Mouse (Mus musculus) layer of hippocampus, postnatal 25 days (tissue): ENCODE measurements around the gene Rorb. TPM values are rescaled to one million over a fixed set of nuclear protein-coding genes. Genes with fewer than 3 reads are reported as not detected.

ENCODE experiments used
- DNase-seq, 2 experiments: peaks; one replicate each; pipeline ENCODE4 v3.0.0; 2022; ENCODE audit warnings: mixed read lengths in 2 of 2, low spot score in 1 of 2; ENCODE audit errors: extremely low spot score in 1 of 2
- total RNA-seq, 2 experiments: library from RNA; stranded (reverse); gene quantifications; 2 replicates each; pipeline ENCODE4 v1.2.3; 2021

The Rorb gene
- total RNA-seq, 2 experiments from 2014 or later = 16.7 to 20.8 TPM

- DNase-seq = no peak
These were observed 76.3 kb downstream of the Rorb start for GRCm38 (mm10) chr19:19034482-19035315.

GRCm38 (mm10) chr19:19033974-19034373, 77.0 kb downstream of the Rorb start:
- DNase-seq = no peak

DNA sequence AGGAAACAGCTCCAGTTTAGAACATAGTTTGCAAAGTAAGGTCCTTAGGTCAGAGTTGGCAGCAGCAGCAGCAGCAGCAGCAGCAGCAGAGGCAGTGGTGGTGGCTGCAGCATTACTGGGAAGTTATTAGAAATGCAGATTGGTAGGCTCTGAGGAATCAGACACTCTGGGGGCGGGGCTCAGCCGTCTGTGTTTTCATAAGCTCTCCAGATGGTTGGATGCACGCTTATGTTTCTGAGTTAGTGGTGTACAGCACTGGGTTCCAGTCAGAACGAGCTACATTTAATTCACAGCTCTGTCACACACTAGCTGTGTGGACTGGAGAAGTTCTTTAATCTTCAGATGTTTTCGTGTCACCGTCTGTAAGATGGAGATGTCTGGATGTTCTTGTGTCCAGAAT, 105.9 kb downstream of the Rorb start:
- peak; percentile 18 to 49 for DNase-seq

DNA sequence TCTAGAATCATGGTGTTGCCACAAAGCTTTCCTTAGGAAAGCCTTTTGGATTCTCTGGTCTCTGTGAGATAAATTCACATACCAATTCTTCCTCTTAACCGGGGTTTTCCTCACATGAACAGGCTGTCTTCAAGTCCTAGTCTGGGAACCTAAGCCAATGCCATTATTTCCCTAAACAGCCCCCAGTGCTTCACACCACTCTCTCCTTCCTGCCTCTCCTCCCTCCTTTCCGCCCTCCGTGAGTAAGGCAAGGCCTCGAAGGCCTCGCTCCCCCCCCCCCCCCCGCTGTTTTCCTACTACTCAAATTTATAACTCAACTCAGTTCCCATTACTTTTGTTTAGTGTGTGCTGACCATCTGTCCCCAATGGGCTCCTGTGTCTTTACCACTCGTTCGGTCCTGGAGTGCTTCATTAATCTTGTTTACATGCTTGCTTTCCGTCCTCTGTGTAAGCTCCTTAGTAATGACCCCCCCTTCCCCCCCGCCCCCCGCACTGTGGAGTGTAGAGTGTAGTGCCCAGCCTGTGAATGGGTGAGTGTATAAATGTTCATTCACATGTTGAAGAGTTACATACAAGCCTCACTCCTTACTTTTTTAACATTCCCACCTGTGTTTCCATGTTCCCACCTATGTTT, 106.9 kb downstream of the Rorb start:
- DNase-seq = no peak

- DNase-seq = no peak
These were observed 112.0 kb downstream of the Rorb start for GRCm38 (mm10) chr19:18998966-18999365.

DNA sequence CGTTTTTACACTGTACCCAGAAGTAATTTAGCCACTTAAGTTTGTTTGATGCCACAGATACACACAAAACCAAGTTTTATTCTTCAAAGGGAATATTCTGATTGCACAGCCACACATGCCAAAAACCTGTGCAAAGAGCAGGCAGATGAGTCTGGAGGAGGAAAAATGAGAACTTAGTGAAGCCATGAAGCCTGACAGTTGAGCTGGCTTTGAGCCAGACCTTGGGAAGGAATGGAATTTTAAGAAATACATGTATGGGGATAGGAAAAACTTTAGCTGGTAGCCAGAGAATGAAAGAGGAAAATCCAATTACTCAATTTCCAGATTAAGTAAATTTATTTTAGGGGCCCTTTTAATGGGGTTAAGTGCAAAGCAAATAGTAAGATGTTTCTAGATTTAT, 113.3 kb downstream of the Rorb start:
- DNase-seq = no peak

DNA sequence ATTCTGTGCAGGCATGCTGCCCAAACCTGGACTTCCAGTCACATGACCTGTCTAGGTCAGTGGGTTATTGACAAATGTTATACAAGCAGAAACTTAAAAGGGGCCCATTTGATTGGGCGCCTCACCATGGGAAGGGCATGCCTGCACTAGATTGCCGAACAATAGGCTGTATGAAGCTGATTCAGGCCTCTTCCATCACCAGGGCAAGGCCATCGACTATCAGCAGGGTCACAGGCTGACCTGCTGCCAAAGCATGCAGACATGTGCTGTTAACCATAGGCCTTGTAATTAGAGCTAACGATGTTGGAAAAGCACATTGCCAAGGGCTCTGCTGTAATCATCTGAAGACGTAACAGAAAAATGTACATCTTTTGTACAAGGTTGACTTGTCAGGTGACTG, 131.0 kb downstream of the Rorb start:
- no peak for DNase-seq

- DNase-seq = peak in 1 of 2 experiments; percentile 52
These were observed 136.0 kb downstream of the Rorb start for GRCm38 (mm10) chr19:18974796-18975660.

DNA sequence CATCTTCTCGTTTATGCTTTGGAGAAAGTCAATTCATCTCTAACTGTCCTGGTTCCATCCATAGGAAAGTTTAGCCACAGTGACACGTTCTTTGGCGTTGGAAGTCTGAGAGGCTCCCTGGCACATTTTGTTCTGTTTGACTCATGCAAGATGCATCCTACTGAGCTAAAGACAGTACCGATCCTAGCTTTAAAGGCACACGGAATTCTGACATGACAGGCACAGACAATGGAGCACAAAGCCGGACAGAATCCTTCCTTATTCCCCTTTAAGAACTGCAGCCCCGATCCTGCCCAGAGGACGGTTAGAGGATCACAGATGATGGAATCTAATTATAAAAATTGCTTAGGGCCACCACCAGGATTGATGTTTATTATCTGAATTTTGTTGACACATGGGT, 141.6 kb downstream of the Rorb start:
- no peak for DNase-seq

DNA sequence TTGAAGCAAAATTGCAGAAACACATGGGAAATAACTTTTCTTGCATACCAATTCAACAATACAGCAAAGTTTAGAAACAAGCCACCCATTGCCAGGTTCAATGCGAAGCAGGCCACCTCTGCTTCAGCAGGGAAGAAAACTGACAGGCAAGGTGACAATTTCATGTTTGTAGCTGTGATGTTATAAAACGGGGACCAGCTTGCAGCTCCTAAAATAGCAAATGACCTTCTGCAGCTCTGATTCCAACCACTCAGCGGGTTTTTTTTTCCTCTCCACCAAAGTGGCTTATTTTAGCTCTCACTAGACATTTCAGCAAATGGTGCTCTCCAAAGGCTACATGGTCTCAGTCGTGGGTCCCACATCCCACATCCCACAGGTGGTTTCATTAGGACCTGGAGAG, 143.7 kb downstream of the Rorb start:
- no peak for DNase-seq

- DNase-seq = no peak
These were observed 151.1 kb downstream of the Rorb start for GRCm38 (mm10) chr19:18959862-18960261.

DNA sequence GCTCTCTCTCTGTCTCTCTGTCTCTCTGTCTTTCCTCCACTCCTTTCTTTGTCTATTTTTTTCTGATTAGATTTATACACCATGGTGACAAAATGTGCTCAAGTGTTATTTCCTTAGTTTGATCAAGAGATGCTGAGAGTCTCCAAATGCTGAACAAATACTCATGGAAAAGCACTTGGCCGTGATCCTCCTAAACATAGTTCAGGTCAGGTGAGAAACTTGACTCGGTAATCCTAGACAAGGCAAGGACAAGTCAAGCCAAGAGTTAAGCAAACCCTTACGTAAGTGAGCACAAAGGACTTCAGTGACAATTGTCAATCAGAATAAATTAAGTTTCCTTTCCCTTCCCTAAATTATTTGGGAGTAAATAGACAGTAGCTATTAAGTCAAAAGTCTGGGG, 158.2 kb downstream of the Rorb start:
- no peak for DNase-seq

DNA sequence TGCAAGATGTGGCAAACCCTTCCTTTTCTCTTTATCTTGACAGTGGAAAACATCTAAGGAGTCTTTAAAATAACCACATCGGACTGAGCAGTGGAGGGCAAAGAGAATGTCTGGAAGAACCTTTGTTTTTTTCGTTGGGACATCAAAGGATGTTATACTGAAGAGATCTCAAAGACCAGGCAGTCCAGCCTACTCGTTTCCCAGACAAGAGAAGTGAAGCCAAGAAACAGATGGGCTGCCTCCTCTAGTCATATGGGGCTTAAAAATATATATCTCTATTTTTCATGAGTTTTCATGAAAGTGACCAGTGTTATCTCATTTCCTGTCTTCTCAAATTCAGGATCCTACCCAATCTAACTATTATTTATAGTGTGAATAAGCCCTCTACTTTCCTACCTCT, 163.8 kb downstream of the Rorb start:
- DNase-seq = no peak

- DNase-seq = no peak
These were observed 165.7 kb downstream of the Rorb start for GRCm38 (mm10) chr19:18945265-18945664.

GRCm38 (mm10) chr19:18941391-18941790, 169.6 kb downstream of the Rorb start:
- no peak for DNase-seq

- DNase-seq = no peak
These were observed 199.1 kb downstream of the Rorb start for GRCm38 (mm10) chr19:18911755-18912340.

GRCm38 (mm10) chr19:18909641-18910040, 201.4 kb downstream of the Rorb start:
- DNase-seq = no peak

DNA sequence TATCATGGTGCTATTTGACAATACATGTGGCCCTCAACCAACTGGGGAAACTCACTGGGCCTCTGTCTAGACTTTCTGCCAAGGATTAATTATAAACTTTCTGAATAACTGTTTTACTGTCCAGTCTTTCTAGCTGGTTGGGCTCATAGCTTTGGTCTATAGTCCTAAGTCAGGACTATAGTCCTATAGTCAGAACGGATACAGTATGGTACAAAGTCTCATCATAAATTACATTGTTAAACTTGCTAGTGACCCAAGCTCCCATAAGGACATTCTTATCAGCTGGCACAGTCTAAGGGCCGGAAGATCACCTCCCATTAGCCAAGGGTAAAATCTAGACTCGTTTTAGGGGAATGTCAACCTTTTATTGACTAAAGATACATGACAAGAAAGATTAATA, 205.5 kb downstream of the Rorb start:
- DNase-seq = no peak

- DNase-seq = no peak
These were observed 208.3 kb downstream of the Rorb start for GRCm38 (mm10) chr19:18902694-18903067.

DNA sequence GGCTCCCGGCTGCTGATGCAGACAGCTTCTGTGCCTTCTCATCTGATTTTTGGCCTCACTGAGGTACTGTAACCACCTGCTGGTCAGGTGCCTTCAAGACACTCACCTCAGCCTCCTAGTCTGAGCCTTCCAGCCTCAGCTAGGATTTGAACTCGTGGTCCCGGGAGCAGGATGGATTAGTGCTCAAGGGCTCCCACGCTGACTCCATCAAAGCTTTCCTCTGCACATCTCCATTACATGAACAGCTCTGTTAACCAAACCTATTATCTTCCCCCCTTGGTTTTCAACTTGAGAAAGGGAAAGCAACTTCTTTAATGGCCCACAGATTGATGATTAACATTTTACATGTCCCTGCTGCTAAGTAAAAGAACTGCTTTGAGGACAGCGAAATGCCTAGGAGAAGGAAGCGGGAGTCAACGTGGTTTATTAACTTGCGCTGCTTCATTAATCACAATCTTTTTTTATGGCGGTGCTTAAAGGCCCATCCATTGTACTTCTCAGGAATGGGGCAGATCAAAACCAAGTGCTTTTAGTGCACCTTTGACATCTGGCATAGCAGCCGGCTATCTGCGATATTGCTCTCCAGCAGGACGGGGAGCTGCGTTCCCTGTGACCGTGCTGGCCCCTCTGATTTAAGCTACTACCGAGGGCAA, 208.8 kb downstream of the Rorb start:
- DNase-seq = no peak
